Mouse (Mus musculus): ENCODE results near the gene Mgme1. TPM values are rescaled to one million over a fixed set of nuclear protein-coding genes. Genes with fewer than 3 reads are reported as not detected.

Mgme1 gene
- total and polyA plus RNA-seq, 3 experiments: 16.8 to 20.3 TPM; not detected in 1

- H3K9ac ChIP-seq (ENCODE audit: control insufficient read depth, low read depth, low read length, poor library complexity, severe bottlenecking): no peak overlapping the region
- H3K79me2 ChIP-seq (ENCODE audit: control insufficient read depth, insufficient read depth, low read length, poor library complexity): no peaks in the 10 kb centered on the region
- no peak overlapping the region for H3K4me3 ChIP-seq (ENCODE audit: control insufficient read depth in 1 of 2, insufficient read depth in 1 of 2, low read depth in 2 of 2, low read length in 2 of 2)
- H3K27me3 ChIP-seq (ENCODE audit: control insufficient read depth in 1 of 2, insufficient read depth in 2 of 2, low read length in 2 of 2): no peaks in the 10 kb centered on the region
- H3K9me3 ChIP-seq (replicated peaks; ENCODE audit: insufficient read depth, low read length): no peaks in the 10 kb centered on the region
- TF ChIP-seq MAZ (IDR thresholded peaks at IDR 0.05; ENCODE audit: low read depth, low read length): no peak
- no peak for TF ChIP-seq ZC3H11A (IDR thresholded peaks at IDR 0.05; ENCODE audit: low read depth, low read length)
- TF ChIP-seq TAL1 (IDR thresholded peaks at IDR 0.05; ENCODE audit: low read length): no peak
- TF ChIP-seq KAT2A (conservative IDR thresholded peaks at IDR 0.05; ENCODE audit: low read depth, low read length): no peak
- TF ChIP-seq CTCF (IDR thresholded peaks at IDR 0.05 in 2 of 3, conservative IDR thresholded peaks at IDR 0.05 in 1 of 3; ENCODE audit: control insufficient read depth in 1 of 3, insufficient read depth in 1 of 3, low read depth in 2 of 3, low read length in 3 of 3, poor library complexity in 1 of 3, severe bottlenecking in 1 of 3): no peak
- no peak; the same call in 1 of the 2 replicates for TF ChIP-seq POLR2AphosphoS5 (IDR thresholded peaks at IDR 0.05; ENCODE audit: borderline replicate concordance, low read depth, low read length)
- TF ChIP-seq HCFC1 (IDR thresholded peaks at IDR 0.05; ENCODE audit: low read depth, low read length): no peak
- TF ChIP-seq ETS1 (IDR thresholded peaks at IDR 0.05; ENCODE audit: low read depth, low read length): no peak
- no peak for TF ChIP-seq BHLHE40 (IDR thresholded peaks at IDR 0.05; ENCODE audit: borderline replicate concordance, low read depth, low read length)
- TF ChIP-seq MAX (IDR thresholded peaks at IDR 0.05; ENCODE audit: low read length): no peak
- TF ChIP-seq POLR2AphosphoS2 (IDR thresholded peaks at IDR 0.05; ENCODE audit: low read length): no peak
- no peak for TF ChIP-seq ELF1 (IDR thresholded peaks at IDR 0.05; ENCODE audit: low read depth, low read length)
- TF ChIP-seq POLR2A (IDR thresholded peaks at IDR 0.05; ENCODE audit: control insufficient read depth in 1 of 2, insufficient read depth in 1 of 2, low read depth in 1 of 2, low read length in 2 of 2, poor library complexity in 1 of 2): no peak
- no peak for TF ChIP-seq NRF1 (IDR thresholded peaks at IDR 0.05; ENCODE audit: insufficient read depth, low read depth, low read length, poor library complexity, severe bottlenecking)
- TF ChIP-seq EP300 (IDR thresholded peaks at IDR 0.05; ENCODE audit: low read depth in 1 of 2, low read length in 2 of 2): no peak
- TF ChIP-seq ZMIZ1 (IDR thresholded peaks at IDR 0.05; ENCODE audit: low read depth, low read length): no peak
- no peak for TF ChIP-seq CHD1 (IDR thresholded peaks at IDR 0.05; ENCODE audit: low read depth, low read length)
- DNase-seq (ENCODE audit: low read depth, low spot score): no peak
- H3K4me1 ChIP-seq (ENCODE audit: control insufficient read depth in 1 of 2, insufficient read depth in 2 of 2, low read length in 2 of 2): no peaks in the 10 kb centered on the region
- H3K27ac ChIP-seq (ENCODE audit: control insufficient read depth, low read depth, low read length): no peak overlapping the region
- peaks cover 6 to 29% of the 10 kb centered on the region in 2 experiments for H3K36me3 ChIP-seq (ENCODE audit: control insufficient read depth in 1 of 2, insufficient read depth in 2 of 2, low read length in 2 of 2)
Measured at GRCm38 (mm10) chr2:144250111-144250510, 20.4 kb upstream of the Mgme1 start.

- H3K9ac ChIP-seq (ENCODE audit: control insufficient read depth, low read depth, low read length, poor library complexity, severe bottlenecking): no peak overlapping the region
- H3K27ac ChIP-seq (ENCODE audit: control insufficient read depth, low read depth, low read length): no peak overlapping the region
- TF ChIP-seq GABPA (IDR thresholded peaks at IDR 0.05; ENCODE audit: low read depth, low read length) (no peak), MEF2A (IDR thresholded peaks at IDR 0.05; ENCODE audit: extremely low read depth, insufficient replicate concordance, low read depth, low read length, poor library complexity, severe bottlenecking) (no peak), MAZ (IDR thresholded peaks at IDR 0.05; ENCODE audit: low read depth, low read length) (no peak), SIN3A (IDR thresholded peaks at IDR 0.05; ENCODE audit: low read length) (0 out of 2 replicates have a peak, but pooled peaks have one; percentile 50), ZNF384 (IDR thresholded peaks at IDR 0.05; ENCODE audit: low read depth, low read length) (no peak), ETS1 (IDR thresholded peaks at IDR 0.05; ENCODE audit: low read depth, low read length) (peak; percentile 64), USF2 (IDR thresholded peaks at IDR 0.05; ENCODE audit: borderline replicate concordance in 1 of 2, insufficient read depth in 1 of 2, low read depth in 1 of 2, low read length in 2 of 2) (no peak), SMC3 (IDR thresholded peaks at IDR 0.05; ENCODE audit: low read depth, low read length) (no peak), NELFE (IDR thresholded peaks at IDR 0.05; ENCODE audit: low read depth, low read length) (no peak), ZC3H11A (IDR thresholded peaks at IDR 0.05; ENCODE audit: low read depth, low read length) (no peak), CTCF (IDR thresholded peaks at IDR 0.05 in 2 of 3, conservative IDR thresholded peaks at IDR 0.05 in 1 of 3; ENCODE audit: control insufficient read depth in 1 of 3, insufficient read depth in 1 of 3, low read depth in 2 of 3, low read length in 3 of 3, poor library complexity in 1 of 3, severe bottlenecking in 1 of 3) (no peak), POLR2A (IDR thresholded peaks at IDR 0.05; ENCODE audit: control insufficient read depth in 1 of 2, insufficient read depth in 1 of 2, low read depth in 1 of 2, low read length in 2 of 2, poor library complexity in 1 of 2) (peak in 1 of 2 experiments; percentile 42; a peak in 1 of 4 replicates), CHD1 (IDR thresholded peaks at IDR 0.05; ENCODE audit: low read depth, low read length) (no peak), NRF1 (IDR thresholded peaks at IDR 0.05; ENCODE audit: insufficient read depth, low read depth, low read length, poor library complexity, severe bottlenecking) (no peak), JUND (IDR thresholded peaks at IDR 0.05; ENCODE audit: low read depth, low read length) (no peak), USF1 (IDR thresholded peaks at IDR 0.05; ENCODE audit: low read depth, low read length) (no peak), EP300 (IDR thresholded peaks at IDR 0.05; ENCODE audit: low read depth in 1 of 2, low read length in 2 of 2) (peak in 1 of 2 experiments; percentile 45; a peak in 1 of 4 replicates), MXI1 (IDR thresholded peaks at IDR 0.05; ENCODE audit: low read depth, low read length) (no peak), ZKSCAN1 (IDR thresholded peaks at IDR 0.05; ENCODE audit: low read depth, low read length) (no peak), POLR2AphosphoS5 (IDR thresholded peaks at IDR 0.05; ENCODE audit: borderline replicate concordance, low read depth, low read length) (no peak), MAFK (IDR thresholded peaks at IDR 0.05; ENCODE audit: borderline replicate concordance, low read depth, low read length) (peak; percentile 86)
Measured at GRCm38 (mm10) chr2:144262837-144263236, 7.6 kb upstream of the Mgme1 start.

More at GRCm38 (mm10) chr2:144262837-144263236, 7.6 kb upstream of the Mgme1 start:
- H3K4me1 ChIP-seq (ENCODE audit: control insufficient read depth in 1 of 2, insufficient read depth in 2 of 2, low read length in 2 of 2): peaks cover 4 to 16% of the 10 kb centered on the region in 2 experiments
- H3K79me2 ChIP-seq (ENCODE audit: control insufficient read depth, insufficient read depth, low read length, poor library complexity): peaks cover 73% of the 10 kb centered on the region
- peaks cover 38 to 64% of the 10 kb centered on the region in 2 experiments for H3K36me3 ChIP-seq (ENCODE audit: control insufficient read depth in 1 of 2, insufficient read depth in 2 of 2, low read length in 2 of 2)
- no peaks in the 10 kb centered on the region for H3K27me3 ChIP-seq (ENCODE audit: control insufficient read depth in 1 of 2, insufficient read depth in 2 of 2, low read length in 2 of 2)
- DNase-seq (ENCODE audit: low read depth, low spot score): no peak
- H3K9me3 ChIP-seq (replicated peaks; ENCODE audit: insufficient read depth, low read length): no peaks in the 10 kb centered on the region
- no peak overlapping the region for H3K4me3 ChIP-seq (ENCODE audit: control insufficient read depth in 1 of 2, insufficient read depth in 1 of 2, low read depth in 2 of 2, low read length in 2 of 2)

Measured in MEL (cell line).